In the genomic region with DNA sequence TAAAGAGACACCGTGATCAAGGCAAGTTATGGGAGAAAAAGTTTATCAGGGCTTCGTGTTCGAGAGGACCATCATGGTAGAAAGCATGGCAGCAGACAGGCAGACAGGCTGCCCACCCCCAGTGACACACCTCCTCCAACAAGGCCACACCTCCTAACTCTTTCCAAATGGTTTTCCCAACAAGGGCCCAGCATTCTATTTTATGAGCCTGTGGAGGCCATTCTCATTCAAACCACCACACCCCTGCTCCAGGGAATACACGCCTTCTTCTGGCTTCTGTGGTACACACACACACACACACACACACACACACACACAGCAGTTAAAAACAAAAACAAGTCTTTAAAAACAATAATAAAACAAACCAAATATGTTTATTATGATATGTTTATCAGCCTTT, we compare ENCODE assay signal across 24 mouse cellular contexts. TPM values are rescaled to one million over a fixed set of nuclear protein-coding genes. Genes with fewer than 3 reads are reported as not detected.
DNase-seq lines count a peak whose midpoint lies in the region; ATAC-seq and TF ChIP-seq lines count a peak whose summit lies in the region.
"Had no signal": no experiment of that assay in that cellular context is flagged by ENCODE, and none has a peak within 500 bp of the region (broad histone marks: within the 10 kb centered on the region; RNA-seq: fewer than 3 reads in every experiment).

No protein-coding gene starts in this region.

- H3K27me3 ChIP-seq in heart, embryonic 12.5 days (replicated peaks), result no peaks in the 10 kb centered on the region
- H3K27me3 ChIP-seq in ES-Bruce4 (ENCODE audit: control insufficient read depth, insufficient read depth, low read length, poor library complexity, severe bottlenecking), result no peaks in the 10 kb centered on the region
- H3K27me3 ChIP-seq in hindbrain, postnatal 0 days (ENCODE audit: insufficient read depth, low read length), result no peaks in the 10 kb centered on the region
- H3K27me3 ChIP-seq: embryonic facial prominence, embryonic 12.5 days; forebrain, embryonic 13.5 days; forebrain, embryonic 15.5 days; Patski had no signal

- H3K36me3 ChIP-seq in heart, embryonic 12.5 days, result no peaks in the 10 kb centered on the region
- H3K36me3 ChIP-seq in ES-Bruce4 (ENCODE audit: control insufficient read depth, insufficient read depth, low read length, poor library complexity, severe bottlenecking), result no peaks in the 10 kb centered on the region
- no peaks in the 10 kb centered on the region for H3K36me3 ChIP-seq in hindbrain, postnatal 0 days (ENCODE audit: insufficient read depth, low read length)
- H3K36me3 ChIP-seq: embryonic facial prominence, embryonic 10.5 days; embryonic facial prominence, embryonic 12.5 days; forebrain, embryonic 15.5 days; G1E had no signal

- peak; percentile 18 for DNase-seq in heart, adult 11 months
- DNase-seq in R1 (ENCODE audit: low read depth, low spot score), result peak; percentile 90
- no peak for DNase-seq in hindbrain, postnatal 0 days (ENCODE audit: low spot score)
- no peak for DNase-seq in ovary, postnatal 36 days (ENCODE audit: low spot score)
- DNase-seq: adrenal gland, adult 8-10 months; adrenal gland, postnatal 14 days; adrenal gland, postnatal 36 days; B cell, adult 2 months; cerebellum, adult 11-12 months; cerebellum, adult 2 months; cerebellum, adult 9-10 months; cerebellum, postnatal 10 days; cerebellum, postnatal 25 days; forebrain, postnatal 0 days had no signal

- no peak overlapping the region for H3K9ac ChIP-seq in heart, embryonic 12.5 days
- no peak overlapping the region for H3K9ac ChIP-seq in ES-Bruce4 (ENCODE audit: low read depth, poor library complexity, severe bottlenecking)
- H3K9ac ChIP-seq in hindbrain, postnatal 0 days (replicated peaks; ENCODE audit: low read length), result no peak overlapping the region
- H3K9ac ChIP-seq: embryonic facial prominence, embryonic 12.5 days; forebrain, embryonic 13.5 days; forebrain, embryonic 15.5 days; forebrain, postnatal 0 days had no signal

- no peaks in the 10 kb centered on the region for H3K4me1 ChIP-seq in heart, embryonic 12.5 days (replicated peaks)
- no peaks in the 10 kb centered on the region for H3K4me1 ChIP-seq in ES-Bruce4 (ENCODE audit: control insufficient read depth, insufficient read depth, low read length)
- H3K4me1 ChIP-seq in hindbrain, postnatal 0 days (ENCODE audit: insufficient read depth, low read length), result no peaks in the 10 kb centered on the region
- H3K4me1 ChIP-seq: embryonic facial prominence, embryonic 10.5 days; embryonic facial prominence, embryonic 12.5 days; forebrain, embryonic 13.5 days; forebrain, embryonic 15.5 days had no signal

- 0 out of 2 replicates have a peak, but pooled peaks cover 3% of the 10 kb centered on the region for H3K9me3 ChIP-seq in heart, embryonic 12.5 days (replicated peaks)
- no peaks in the 10 kb centered on the region for H3K9me3 ChIP-seq in ES-Bruce4 (replicated peaks; ENCODE audit: control insufficient read depth, insufficient read depth, low read length, poor library complexity, severe bottlenecking)
- H3K9me3 ChIP-seq in hindbrain, postnatal 0 days (ENCODE audit: low read length), result no peaks in the 10 kb centered on the region
- H3K9me3 ChIP-seq: embryonic facial prominence, embryonic 10.5 days; forebrain, embryonic 15.5 days; G1E had no signal

- no peak overlapping the region for H3K4me2 ChIP-seq in heart, embryonic 12.5 days
- H3K4me2 ChIP-seq in hindbrain, postnatal 0 days (ENCODE audit: low read depth, low read length), result no peak overlapping the region
- H3K4me2 ChIP-seq: embryonic facial prominence, embryonic 12.5 days; forebrain, embryonic 13.5 days; forebrain, embryonic 15.5 days had no signal

- H3K4me3 ChIP-seq in heart, embryonic 12.5 days, result no peak overlapping the region
- H3K4me3 ChIP-seq in ES-Bruce4 (ENCODE audit: low read depth, low read length), result no peak overlapping the region
- H3K4me3 ChIP-seq in hindbrain, postnatal 0 days (ENCODE audit: low read length), result no peak overlapping the region
- H3K4me3 ChIP-seq: embryonic facial prominence, embryonic 10.5 days; embryonic facial prominence, embryonic 12.5 days; forebrain, embryonic 13.5 days; forebrain, embryonic 15.5 days had no signal

- no peak for TF ChIP-seq POLR2A in ES-Bruce4 (IDR thresholded peaks at IDR 0.05; ENCODE audit: insufficient read depth, low read length)

- ATAC-seq in heart, embryonic 12.5 days (ENCODE audit: insufficient number of reproducible peaks, low FRiP score), result no peak
- no peak for ATAC-seq in hindbrain, postnatal 0 days
- ATAC-seq: activated CD4-positive, CD25-positive, alpha-beta regulatory T cell, adult 4 months; CD4-positive, CD25-positive, alpha-beta regulatory T cell, adult 4 months; forebrain, embryonic 13.5 days; forebrain, embryonic 15.5 days; forebrain, postnatal 0 days; Patski had no signal

- H3K27ac ChIP-seq in heart, embryonic 12.5 days (ENCODE audit: poor library complexity, severe bottlenecking), result no peak overlapping the region
- H3K27ac ChIP-seq in ES-Bruce4 (ENCODE audit: insufficient read depth, low read length), result no peak overlapping the region
- no peak overlapping the region for H3K27ac ChIP-seq in hindbrain, postnatal 0 days
- H3K27ac ChIP-seq: embryonic facial prominence, embryonic 10.5 days; embryonic facial prominence, embryonic 12.5 days; forebrain, embryonic 13.5 days; forebrain, embryonic 15.5 days had no signal

- 0 out of 2 replicates have a peak, but pooled peaks have one; percentile 31 for TF ChIP-seq EP300 in ES-Bruce4 (IDR thresholded peaks at IDR 0.05; ENCODE audit: insufficient read depth, low read depth, low read length)

- 78% methylated on average over 4 of the region's 4 CpGs for WGBS in heart, embryonic 12.5 days
- WGBS in hindbrain, postnatal 0 days, result 84% methylated on average over 4 of the region's 4 CpGs

- TF ChIP-seq CTCF in ES-Bruce4 (IDR thresholded peaks at IDR 0.05; ENCODE audit: low read depth, low read length), result no peak
- no peak for TF ChIP-seq CTCF in hindbrain, postnatal 0 days (IDR thresholded peaks at IDR 0.05; ENCODE audit: low read depth)

RNA-seq across cellular contexts. Expression of a gene that starts 11.3 kb away (rescaled TPM):
- polyA plus RNA-seq in heart, embryonic 12.5 days (2016; fragmentation: Nextera tagmentation; extraction: Ambion mirVana), result 0.73 and 0.95 TPM in 2 replicates
- 7.4 and 9.5 TPM in 2 replicates for polyA plus RNA-seq in ES-Bruce4 (2011; ENCODE audit: insufficient read depth, insufficient read length, low read depth, missing spikeins)
- 153 and 163 TPM in 2 replicates for total RNA-seq in hindbrain, postnatal 0 days (2014; rRNA removed)
- 30.0 and 34.2 TPM in 2 replicates for polyA plus RNA-seq in hindbrain, postnatal 0 days (2015; fragmentation: Nextera tagmentation; extraction: Ambion mirVana)
- polyA plus RNA-seq: activated CD4-positive, CD25-positive, alpha-beta regulatory T cell, adult 4 months; CD4-positive, CD25-positive, alpha-beta regulatory T cell, adult 4 months; G1E had no signal

RNA-seq across cellular contexts. Expression of a gene that starts 34.3 kb away (rescaled TPM):
- 13.7 and 14.9 TPM in 2 replicates for polyA plus RNA-seq in heart, embryonic 12.5 days (2016; fragmentation: Nextera tagmentation; extraction: Ambion mirVana)
- 9.0 and 10.0 TPM in 2 replicates for polyA plus RNA-seq in ES-Bruce4 (2011; ENCODE audit: insufficient read depth, insufficient read length, low read depth, missing spikeins)
- 6.7 and 8.7 TPM in 2 replicates for total RNA-seq in hindbrain, postnatal 0 days (2014; rRNA removed)
- polyA plus RNA-seq in hindbrain, postnatal 0 days (2015; fragmentation: Nextera tagmentation; extraction: Ambion mirVana), result 13.8 and 15.4 TPM in 2 replicates

Comparison
In these comparisons a context has a peak if more than half of its experiments do, and no peak if none do; other contexts are left out.
1. DNase-seq: peak in heart, adult 11 months (single experiment) and R1 (single experiment); none in hindbrain, postnatal 0 days (single experiment) and ovary, postnatal 36 days (single experiment).